Mouse (Mus musculus) kidney, embryonic 14.5 days (tissue): Measurements from ENCODE around the gene Inpp4b. TPM values are rescaled to one million over a fixed set of nuclear protein-coding genes. Genes with fewer than 3 reads are reported as not detected.
A peak's percentile ranks its signal among the peaks of the same experiment; 100 is the strongest.

Source experiments
- ATAC-seq: fragments of 200-750 bp; cut with Nextera tagmentation; 2 replicates; pipeline ENCODE4 v1.8.0; 2017; ENCODE audit warnings: moderate number of reproducible peaks, mild to moderate bottlenecking, moderate TSS enrichment, moderate library complexity; ENCODE audit not compliant: low FRiP score, low TSS enrichment
- H3K27ac ChIP-seq: fragments of 300-500 bp; sonication (generic); 2 replicates; pipeline ENCODE4 v1.5.1; 2014; ENCODE audit warnings: low read depth, mild to moderate bottlenecking, low read length, moderate library complexity, mixed read lengths
- H3K27me3 ChIP-seq: fragments of 300-500 bp; sonication (generic); 2 replicates; pipeline ENCODE4 v1.6.1; 2014; ENCODE audit warnings: mild to moderate bottlenecking, low read length; ENCODE audit not compliant: control insufficient read depth, insufficient read depth
- H3K36me3 ChIP-seq: fragments of 300-500 bp; sonication (generic); 2 replicates; pipeline ENCODE4 v1.6.1; 2014; ENCODE audit warnings: low read length, mixed read lengths; ENCODE audit not compliant: control insufficient read depth, insufficient read depth
- H3K4me1 ChIP-seq: fragments of 300-500 bp; sonication (generic); 2 replicates; pipeline ENCODE4 v1.6.1; 2014; ENCODE audit warnings: low read length, mixed read lengths; ENCODE audit not compliant: control insufficient read depth, insufficient read depth
- H3K4me2 ChIP-seq: fragments of 300-500 bp; sonication (generic); replicated peaks from 2 replicates; pipeline ENCODE4 v1.6.1; 2014; ENCODE audit warnings: low read depth, mild to moderate bottlenecking, low read length
- H3K4me3 ChIP-seq: fragments of 300-500 bp; sonication (generic); 2 replicates; pipeline ENCODE4 v1.5.1; 2014; ENCODE audit warnings: mild to moderate bottlenecking, low read length
- H3K9ac ChIP-seq: fragments of 300-500 bp; sonication (generic); 2 replicates; pipeline ENCODE4 v1.6.1; 2014; ENCODE audit warnings: low read depth, mild to moderate bottlenecking, low read length, moderate library complexity
- H3K9me3 ChIP-seq: fragments of 300-500 bp; sonication (generic); 2 replicates; pipeline ENCODE4 v1.6.1; 2016; ENCODE audit warnings: low read length; ENCODE audit not compliant: control insufficient read depth
- WGBS: fragments of 180-500 bp; shearing (Covaris S2); extraction: QIAGEN DNeasy Blood & Tissue Kit; methylation state at CpG from one replicate; pipeline ENCODE4 v1.1.7; 2014; 5-methylcytosine and 5-hydroxymethylcytosine counted together
- polyA plus RNA-seq: library from polyadenylated mRNA; unstranded; fragments of >200 nt; fragmentation: Nextera tagmentation; extraction: Ambion mirVana; gene quantifications from 2 replicates; pipeline ENCODE4 v1.2.1, GENCODE M21; 2014

Inpp4b gene
- polyA plus RNA-seq, 1 experiment from 2014 or later, result 12.3 TPM

GRCm38 (mm10) chr8:81578951-81579350, 236.6 kb downstream of the Inpp4b start:
- WGBS, result 77% methylated on average over 3 of the region's 3 CpGs

GRCm38 (mm10) chr8:81581817-81582437, 239.6 kb downstream of the Inpp4b start:
- ATAC-seq, result peak; percentile 46; the same call in 1 of the 2 replicates
- WGBS, result 78% methylated on average over 2 of the region's 2 CpGs
- Histone ChIP-seq H3K9ac (no peak overlapping the region), H3K4me3 (no peak overlapping the region), H3K27me3 (no peaks in the 10 kb centered on the region), H3K27ac (no peak overlapping the region), H3K9me3 (no peaks in the 10 kb centered on the region), H3K36me3 (no peaks in the 10 kb centered on the region), H3K4me1 (no peaks in the 10 kb centered on the region), H3K4me2 (no peak overlapping the region)

More at GRCm38 (mm10) chr8:81578951-81579350, 236.6 kb downstream of the Inpp4b start:
- H3K9me3 ChIP-seq, result no peaks in the 10 kb centered on the region
- H3K27ac ChIP-seq, result no peak overlapping the region
- H3K4me1 ChIP-seq, result no peaks in the 10 kb centered on the region
- no peak overlapping the region for H3K4me3 ChIP-seq
- no peak overlapping the region for H3K9ac ChIP-seq
- H3K27me3 ChIP-seq, result no peaks in the 10 kb centered on the region
- H3K36me3 ChIP-seq, result no peaks in the 10 kb centered on the region
- no peak overlapping the region for H3K4me2 ChIP-seq
- no peak for ATAC-seq

- no peak overlapping the region for H3K9ac ChIP-seq
- H3K27me3 ChIP-seq, result no peaks in the 10 kb centered on the region
- H3K27ac ChIP-seq, result no peak overlapping the region
- no peak overlapping the region for H3K4me3 ChIP-seq
- H3K9me3 ChIP-seq, result no peaks in the 10 kb centered on the region
- 66% methylated on average over 1 of the region's 1 CpGs for WGBS
- ATAC-seq, result no peak
- H3K36me3 ChIP-seq, result no peaks in the 10 kb centered on the region
- H3K4me2 ChIP-seq, result no peak overlapping the region
- H3K4me1 ChIP-seq, result no peaks in the 10 kb centered on the region
These were observed 240.6 kb downstream of the Inpp4b start for GRCm38 (mm10) chr8:81582906-81583305.

GRCm38 (mm10) chr8:81586783-81587182, 244.4 kb downstream of the Inpp4b start:
- Histone ChIP-seq H3K4me1 (no peaks in the 10 kb centered on the region), H3K27ac (no peak overlapping the region), H3K36me3 (no peaks in the 10 kb centered on the region), H3K4me2 (no peak overlapping the region), H3K4me3 (no peak overlapping the region), H3K9me3 (no peaks in the 10 kb centered on the region), H3K27me3 (no peaks in the 10 kb centered on the region), H3K9ac (no peak overlapping the region)
- 87% methylated on average over 5 of the region's 5 CpGs for WGBS
- no peak for ATAC-seq

GRCm38 (mm10) chr8:81594134-81594714, 251.9 kb downstream of the Inpp4b start:
- H3K9me3 ChIP-seq, result no peaks in the 10 kb centered on the region
- H3K36me3 ChIP-seq, result no peaks in the 10 kb centered on the region
- 91% methylated on average over 3 of the region's 3 CpGs for WGBS
- no peak overlapping the region for H3K4me2 ChIP-seq
- H3K27ac ChIP-seq, result no peak overlapping the region
- no peak overlapping the region for H3K4me3 ChIP-seq
- H3K9ac ChIP-seq, result no peak overlapping the region
- ATAC-seq, result no peak
- no peaks in the 10 kb centered on the region for H3K27me3 ChIP-seq
- H3K4me1 ChIP-seq, result no peaks in the 10 kb centered on the region

GRCm38 (mm10) chr8:81599209-81599608, 256.9 kb downstream of the Inpp4b start:
- WGBS, result 75% methylated on average over 4 of the region's 4 CpGs
- no peaks in the 10 kb centered on the region for H3K36me3 ChIP-seq
- no peak overlapping the region for H3K9ac ChIP-seq
- H3K27ac ChIP-seq, result no peak overlapping the region
- no peak overlapping the region for H3K4me2 ChIP-seq
- no peaks in the 10 kb centered on the region for H3K4me1 ChIP-seq
- H3K4me3 ChIP-seq, result no peak overlapping the region
- H3K27me3 ChIP-seq, result no peaks in the 10 kb centered on the region
- H3K9me3 ChIP-seq, result no peaks in the 10 kb centered on the region
- no peak for ATAC-seq

GRCm38 (mm10) chr8:81601136-81601535, 258.8 kb downstream of the Inpp4b start:
- Histone ChIP-seq H3K4me1 (no peaks in the 10 kb centered on the region), H3K36me3 (no peaks in the 10 kb centered on the region), H3K27me3 (no peaks in the 10 kb centered on the region), H3K9me3 (no peaks in the 10 kb centered on the region), H3K4me2 (no peak overlapping the region), H3K9ac (no peak overlapping the region), H3K27ac (no peak overlapping the region), H3K4me3 (no peak overlapping the region)
- ATAC-seq, result no peak

GRCm38 (mm10) chr8:81608082-81608481, 265.7 kb downstream of the Inpp4b start:
- H3K4me1 ChIP-seq, result no peaks in the 10 kb centered on the region
- H3K9me3 ChIP-seq, result no peaks in the 10 kb centered on the region
- WGBS, result 88% methylated on average over 1 of the region's 1 CpGs
- no peak for ATAC-seq
- no peaks in the 10 kb centered on the region for H3K27me3 ChIP-seq
- no peak overlapping the region for H3K4me3 ChIP-seq
- H3K9ac ChIP-seq, result no peak overlapping the region
- H3K36me3 ChIP-seq, result no peaks in the 10 kb centered on the region
- H3K27ac ChIP-seq, result no peak overlapping the region
- H3K4me2 ChIP-seq, result no peak overlapping the region

- H3K4me3 ChIP-seq, result no peak overlapping the region
- H3K9me3 ChIP-seq, result no peaks in the 10 kb centered on the region
- no peaks in the 10 kb centered on the region for H3K27me3 ChIP-seq
- no peak overlapping the region for H3K4me2 ChIP-seq
- ATAC-seq, result no peak
- H3K36me3 ChIP-seq, result no peaks in the 10 kb centered on the region
- WGBS, result 85% methylated on average over 4 of the region's 4 CpGs
- H3K4me1 ChIP-seq, result no peaks in the 10 kb centered on the region
- H3K27ac ChIP-seq, result no peak overlapping the region
- no peak overlapping the region for H3K9ac ChIP-seq
These were observed 266.7 kb downstream of the Inpp4b start for GRCm38 (mm10) chr8:81609064-81609463.
